Mouse (Mus musculus) forebrain, embryonic 14.5 days (tissue): Measurements from ENCODE around the gene Hs6st3. TPM values are rescaled to one million over a fixed set of nuclear protein-coding genes. Genes with fewer than 3 reads are reported as not detected.

Source experiments
- ATAC-seq: fragments of 200-750 bp; cut with Nextera tagmentation; 2 replicates; pipeline ENCODE4 v1.8.0; 2017; ENCODE audit warnings: mild to moderate bottlenecking, moderate library complexity
- DNase-seq: peaks from one replicate; pipeline ENCODE4 v3.0.0-alpha.2; 2015; ENCODE audit warnings: low spot score
- H3K27ac ChIP-seq: fragments of 300-500 bp; sonication (generic); 2 replicates; pipeline ENCODE4 v1.5.1; 2014; ENCODE audit warnings: low read depth, mild to moderate bottlenecking, control low read depth, low read length, moderate library complexity
- H3K27me3 ChIP-seq: fragments of 300-500 bp; sonication (generic); replicated peaks from 2 replicates; pipeline ENCODE4 v1.6.1; 2014; ENCODE audit warnings: low read length, control low read depth, mixed read lengths; ENCODE audit not compliant: control insufficient read depth, insufficient read depth
- H3K36me3 ChIP-seq: fragments of 300-500 bp; sonication (generic); 2 replicates; pipeline ENCODE4 v1.6.1; 2014; ENCODE audit warnings: low read length, control low read depth; ENCODE audit not compliant: control insufficient read depth, insufficient read depth
- H3K4me1 ChIP-seq: fragments of 300-500 bp; sonication (generic); 2 replicates; pipeline ENCODE4 v1.6.1; 2014; ENCODE audit warnings: antibody characterized with exemption, low read length, control low read depth; ENCODE audit not compliant: control insufficient read depth, insufficient read depth
- H3K4me2 ChIP-seq: fragments of 300-500 bp; sonication (generic); 2 replicates; pipeline ENCODE4 v1.6.1; 2014; ENCODE audit warnings: mild to moderate bottlenecking, control low read depth, low read length
- H3K4me3 ChIP-seq: fragments of 300-500 bp; sonication (generic); 2 replicates; pipeline ENCODE4 v1.5.1; 2014; ENCODE audit warnings: low read depth, low read length, control low read depth
- H3K9ac ChIP-seq: fragments of 300-500 bp; sonication (generic); 2 replicates; pipeline ENCODE4 v1.6.1; 2014; ENCODE audit warnings: mild to moderate bottlenecking, low read length, control low read depth, moderate library complexity
- H3K9me3 ChIP-seq: fragments of 300-500 bp; sonication (generic); replicated peaks from 2 replicates; pipeline ENCODE4 v1.6.1; 2016; ENCODE audit warnings: low read length, control low read depth, mixed read lengths; ENCODE audit not compliant: control insufficient read depth
- WGBS: fragments of 180-500 bp; shearing (Covaris S2); extraction: QIAGEN DNeasy Blood & Tissue Kit; methylation state at CpG from one replicate; pipeline ENCODE4 v1.1.7; 2014; 5-methylcytosine and 5-hydroxymethylcytosine counted together
- polyA plus RNA-seq: library from polyadenylated mRNA; unstranded; fragments of >200 nt; fragmentation: Nextera tagmentation; extraction: Ambion mirVana; gene quantifications from 2 replicates; pipeline ENCODE4 v1.2.1, GENCODE M21; 2014

The Hs6st3 gene
- polyA plus RNA-seq, 1 experiment from 2014 or later, result 0.50 TPM

- H3K4me1 ChIP-seq, result no peaks in the 10 kb centered on the region
Measured at GRCm38 (mm10) chr14:119781111-119781510, 643.0 kb downstream of the Hs6st3 start.

GRCm38 (mm10) chr14:119789457-119789856 is 651.3 kb downstream of the Hs6st3 start:
- 84% methylated on average over 8 of the region's 8 CpGs for WGBS
- no peak overlapping the region for H3K9ac ChIP-seq
- H3K27me3 ChIP-seq, result no peaks in the 10 kb centered on the region
- H3K9me3 ChIP-seq, result no peaks in the 10 kb centered on the region
- no peak overlapping the region for H3K4me3 ChIP-seq
- no peak overlapping the region for H3K4me2 ChIP-seq
- H3K27ac ChIP-seq, result no peak overlapping the region
- no peaks in the 10 kb centered on the region for H3K4me1 ChIP-seq
- ATAC-seq, result peak; percentile 72; the same call in 1 of the 2 replicates
- H3K36me3 ChIP-seq, result no peaks in the 10 kb centered on the region
- DNase-seq, result peak; percentile 69

More at GRCm38 (mm10) chr14:119781111-119781510, 643.0 kb downstream of the Hs6st3 start:
- H3K27ac ChIP-seq, result no peak overlapping the region
- no peaks in the 10 kb centered on the region for H3K36me3 ChIP-seq
- H3K27me3 ChIP-seq, result no peaks in the 10 kb centered on the region
- H3K9me3 ChIP-seq, result no peaks in the 10 kb centered on the region
- DNase-seq, result peak; percentile 64
- peak; percentile 52; the same call in 1 of the 2 replicates for ATAC-seq
- 94% methylated on average over 1 of the region's 1 CpGs for WGBS
- no peak overlapping the region for H3K4me3 ChIP-seq
- H3K9ac ChIP-seq, result no peak overlapping the region
- no peak overlapping the region for H3K4me2 ChIP-seq

GRCm38 (mm10) chr14:119797172-119797850 is 659.2 kb downstream of the Hs6st3 start:
- no peak overlapping the region for H3K4me2 ChIP-seq
- ATAC-seq (no peak), DNase-seq (no peak)
- 0 out of 2 replicates have a peak, but pooled peaks cover 2% of the 10 kb centered on the region for H3K4me1 ChIP-seq
- H3K9me3 ChIP-seq, result no peaks in the 10 kb centered on the region
- H3K27me3 ChIP-seq, result no peaks in the 10 kb centered on the region
- 57% methylated on average over 9 of the region's 9 CpGs for WGBS
- H3K4me3 ChIP-seq, result no peak overlapping the region
- no peak overlapping the region for H3K27ac ChIP-seq
- H3K9ac ChIP-seq, result no peak overlapping the region
- no peaks in the 10 kb centered on the region for H3K36me3 ChIP-seq

GRCm38 (mm10) chr14:119798561-119798960 is 660.4 kb downstream of the Hs6st3 start:
- WGBS, result 90% methylated on average over 11 of the region's 11 CpGs

GRCm38 (mm10) chr14:119800856-119801255 is 662.7 kb downstream of the Hs6st3 start:
- no peak for ATAC-seq
- Histone ChIP-seq H3K36me3 (no peaks in the 10 kb centered on the region), H3K4me3 (no peak overlapping the region)

More at GRCm38 (mm10) chr14:119798561-119798960, 660.4 kb downstream of the Hs6st3 start:
- ATAC-seq, result no peak
- DNase-seq, result no peak
- no peaks in the 10 kb centered on the region for H3K36me3 ChIP-seq
- no peaks in the 10 kb centered on the region for H3K9me3 ChIP-seq
- 0 out of 2 replicates have a peak, but pooled peaks cover 2% of the 10 kb centered on the region for H3K4me1 ChIP-seq
- H3K9ac ChIP-seq, result no peak overlapping the region
- H3K4me3 ChIP-seq, result no peak overlapping the region
- no peak overlapping the region for H3K4me2 ChIP-seq
- no peak overlapping the region for H3K27ac ChIP-seq
- no peaks in the 10 kb centered on the region for H3K27me3 ChIP-seq

GRCm38 (mm10) chr14:119813898-119814297 is 675.8 kb downstream of the Hs6st3 start:
- no peaks in the 10 kb centered on the region for H3K9me3 ChIP-seq
- H3K4me1 ChIP-seq, result no peaks in the 10 kb centered on the region
- no peak for ATAC-seq
- no peak overlapping the region for H3K9ac ChIP-seq
- H3K36me3 ChIP-seq, result no peaks in the 10 kb centered on the region
- H3K4me2 ChIP-seq, result no peak overlapping the region
- 97% methylated on average over 4 of the region's 4 CpGs for WGBS
- no peak for DNase-seq
- H3K27ac ChIP-seq, result no peak overlapping the region
- no peak overlapping the region for H3K4me3 ChIP-seq
- no peaks in the 10 kb centered on the region for H3K27me3 ChIP-seq

More at GRCm38 (mm10) chr14:119800856-119801255, 662.7 kb downstream of the Hs6st3 start:
- 49% methylated on average over 11 of the region's 11 CpGs for WGBS
- DNase-seq, result peak; percentile 49
- Histone ChIP-seq H3K27ac (no peak overlapping the region), H3K9ac (no peak overlapping the region), H3K4me1 (0 out of 2 replicates have a peak, but pooled peaks cover 2% of the 10 kb centered on the region), H3K9me3 (no peaks in the 10 kb centered on the region), H3K4me2 (no peak overlapping the region), H3K27me3 (no peaks in the 10 kb centered on the region)

GRCm38 (mm10) chr14:119815616-119816015 is 677.5 kb downstream of the Hs6st3 start:
- ATAC-seq (no peak), DNase-seq (no peak)
- Histone ChIP-seq H3K9me3 (no peaks in the 10 kb centered on the region), H3K4me3 (no peak overlapping the region), H3K36me3 (no peaks in the 10 kb centered on the region), H3K4me2 (no peak overlapping the region), H3K4me1 (no peaks in the 10 kb centered on the region), H3K27ac (no peak overlapping the region), H3K27me3 (no peaks in the 10 kb centered on the region), H3K9ac (no peak overlapping the region)
- WGBS, result 79% methylated on average over 5 of the region's 5 CpGs

GRCm38 (mm10) chr14:119820562-119820961 is 682.4 kb downstream of the Hs6st3 start:
- H3K9ac ChIP-seq, result no peak overlapping the region
- H3K4me2 ChIP-seq, result no peak overlapping the region
- WGBS, result 49% methylated on average over 6 of the region's 6 CpGs
- DNase-seq, result no peak
- no peaks in the 10 kb centered on the region for H3K4me1 ChIP-seq
- H3K27ac ChIP-seq, result no peak overlapping the region
- ATAC-seq, result no peak
- H3K36me3 ChIP-seq, result no peaks in the 10 kb centered on the region
- H3K27me3 ChIP-seq, result no peaks in the 10 kb centered on the region
- H3K9me3 ChIP-seq, result no peaks in the 10 kb centered on the region
- H3K4me3 ChIP-seq, result no peak overlapping the region
